In genomic region chr17:86785612-86786011, GRCm38 (mm10) we compare ENCODE assay signal across 12 mouse cellular contexts. TPM values are rescaled to one million over a fixed set of nuclear protein-coding genes. Genes with fewer than 3 reads are reported as not detected.
DNase-seq lines count a peak whose midpoint lies in the region; ATAC-seq and TF ChIP-seq lines count a peak whose summit lies in the region.
"Had no signal": no experiment of that assay in that cellular context is flagged by ENCODE, and none has a peak within 500 bp of the region (broad histone marks: within the 10 kb centered on the region; RNA-seq: fewer than 3 reads in every experiment).

No protein-coding gene starts in this region.

- peaks cover 5% of the 10 kb centered on the region; the same call in 1 of the 2 replicates for H3K4me1 ChIP-seq in hindbrain, embryonic 16.5 days (ENCODE audit: control insufficient read depth, insufficient read depth, low read depth, low read length)
- H3K4me1 ChIP-seq in hindbrain, embryonic 11.5 days (replicated peaks; ENCODE audit: control insufficient read depth, insufficient read depth, low read length) = no peaks in the 10 kb centered on the region
- peaks cover 19% of the 10 kb centered on the region; the same call in 1 of the 2 replicates for H3K4me1 ChIP-seq in lung, postnatal 0 days (ENCODE audit: insufficient read depth, low read depth, low read length)
- peaks cover 63% of the 10 kb centered on the region for H3K4me1 ChIP-seq in lung, adult 2 months (ENCODE audit: control insufficient read depth, insufficient read depth, low read length)
- H3K4me1 ChIP-seq in stomach, embryonic 14.5 days (ENCODE audit: control insufficient read depth, insufficient read depth, low read length) = peaks cover 13% of the 10 kb centered on the region; the same call in 1 of the 2 replicates
- H3K4me1 ChIP-seq: neural tube, embryonic 12.5 days had no signal

- 48% methylated on average over 7 of the region's 7 CpGs for WGBS in hindbrain, embryonic 16.5 days
- WGBS in hindbrain, embryonic 11.5 days = 49% methylated on average over 7 of the region's 7 CpGs
- 44% methylated on average over 7 of the region's 7 CpGs for WGBS in lung, postnatal 0 days
- WGBS in lung, adult 2 months = 45% methylated on average over 7 of the region's 7 CpGs
- 47% methylated on average over 7 of the region's 7 CpGs for WGBS in stomach, embryonic 14.5 days

- no peak overlapping the region for H3K9ac ChIP-seq in hindbrain, embryonic 16.5 days (ENCODE audit: low read depth, low read length)
- no peak overlapping the region for H3K9ac ChIP-seq in hindbrain, embryonic 11.5 days (ENCODE audit: low read depth, low read length)
- H3K9ac ChIP-seq in lung, postnatal 0 days (replicated peaks; ENCODE audit: low read depth) = no peak overlapping the region
- no peak overlapping the region for H3K9ac ChIP-seq in stomach, embryonic 14.5 days (replicated peaks; ENCODE audit: low read depth, low read length)
- H3K9ac ChIP-seq: hindbrain, embryonic 12.5 days; neural tube, embryonic 12.5 days had no signal

- TF ChIP-seq POLR2A in lung, adult 2 months (IDR thresholded peaks at IDR 0.05; ENCODE audit: borderline replicate concordance, extremely low read depth, low read depth, low read length) = no peak

- no peak for DNase-seq in hindbrain, embryonic 11.5 days (ENCODE audit: low spot score)
- DNase-seq in lung, postnatal 0 days (ENCODE audit: low spot score) = no peak
- DNase-seq in lung, adult 2 months = no peak
- peak; percentile 48 to 51 for DNase-seq in layer of hippocampus, adult 8-10 months (ENCODE audit: low spot score in 2 of 2)
- DNase-seq in embryo, embryonic 10.5 days (ENCODE audit: low spot score) = no peak
- no peak for DNase-seq in gastrocnemius, postnatal 4 days (ENCODE audit: low spot score in 2 of 2)
- DNase-seq: spleen, adult 18-20 months had no signal

- peak; percentile 37; the same call in 1 of the 2 replicates for ATAC-seq in hindbrain, embryonic 16.5 days
- ATAC-seq in hindbrain, embryonic 11.5 days (ENCODE audit: low FRiP score) = no peak
- no peak for ATAC-seq in lung, postnatal 0 days
- ATAC-seq in stomach, embryonic 14.5 days (ENCODE audit: insufficient number of reproducible peaks, insufficient read depth, low FRiP score, low read depth) = no peak

- no peaks in the 10 kb centered on the region for H3K36me3 ChIP-seq in hindbrain, embryonic 16.5 days (ENCODE audit: control insufficient read depth, insufficient read depth, low read length)
- no peaks in the 10 kb centered on the region for H3K36me3 ChIP-seq in hindbrain, embryonic 11.5 days (ENCODE audit: control insufficient read depth, insufficient read depth, low read length)
- H3K36me3 ChIP-seq in lung, postnatal 0 days (ENCODE audit: insufficient read depth, low read length) = peaks cover 6% of the 10 kb centered on the region; the same call in 1 of the 2 replicates
- H3K36me3 ChIP-seq in stomach, embryonic 14.5 days (ENCODE audit: control insufficient read depth, insufficient read depth, low read length) = no peaks in the 10 kb centered on the region
- H3K36me3 ChIP-seq: hindbrain, embryonic 12.5 days; neural tube, embryonic 12.5 days had no signal

- H3K4me3 ChIP-seq in hindbrain, embryonic 16.5 days (ENCODE audit: low read length) = no peak overlapping the region
- H3K4me3 ChIP-seq in hindbrain, embryonic 11.5 days (ENCODE audit: low read depth, low read length) = no peak overlapping the region
- no peak overlapping the region for H3K4me3 ChIP-seq in lung, postnatal 0 days (ENCODE audit: low read depth, low read length)
- H3K4me3 ChIP-seq in lung, adult 2 months (replicated peaks; ENCODE audit: extremely low read depth, low read depth, low read length) = no peak overlapping the region
- no peak overlapping the region for H3K4me3 ChIP-seq in stomach, embryonic 14.5 days (ENCODE audit: low read depth, low read length)
- H3K4me3 ChIP-seq: hindbrain, embryonic 12.5 days; neural tube, embryonic 12.5 days had no signal

- peak overlapping the region; percentile 48; the same call in 1 of the 2 replicates for H3K27ac ChIP-seq in hindbrain, embryonic 16.5 days (ENCODE audit: low read depth, low read length)
- no peak overlapping the region for H3K27ac ChIP-seq in hindbrain, embryonic 11.5 days (ENCODE audit: low read depth, low read length)
- peak overlapping the region; percentile 20; the same call in 1 of the 2 replicates for H3K27ac ChIP-seq in lung, postnatal 0 days (ENCODE audit: low read length)
- H3K27ac ChIP-seq in stomach, embryonic 14.5 days (ENCODE audit: low read length) = peak overlapping the region; percentile 48; the same call in 1 of the 2 replicates
- H3K27ac ChIP-seq: hindbrain, embryonic 12.5 days; neural tube, embryonic 12.5 days had no signal

- TF ChIP-seq EP300 in lung, postnatal 0 days (IDR thresholded peaks at IDR 0.05) = no peak

- H3K9me3 ChIP-seq in hindbrain, embryonic 16.5 days (ENCODE audit: control insufficient read depth, low read length) = no peaks in the 10 kb centered on the region
- no peaks in the 10 kb centered on the region for H3K9me3 ChIP-seq in hindbrain, embryonic 11.5 days (ENCODE audit: control insufficient read depth, low read length)
- no peaks in the 10 kb centered on the region for H3K9me3 ChIP-seq in lung, postnatal 0 days (ENCODE audit: low read length)
- H3K9me3 ChIP-seq in stomach, embryonic 14.5 days (ENCODE audit: control insufficient read depth, low read depth, low read length) = no peaks in the 10 kb centered on the region
- H3K9me3 ChIP-seq: hindbrain, embryonic 12.5 days; neural tube, embryonic 12.5 days had no signal

- no peaks in the 10 kb centered on the region for H3K27me3 ChIP-seq in hindbrain, embryonic 16.5 days (replicated peaks; ENCODE audit: control insufficient read depth, insufficient read depth, low read length)
- no peaks in the 10 kb centered on the region for H3K27me3 ChIP-seq in hindbrain, embryonic 11.5 days (ENCODE audit: control insufficient read depth, insufficient read depth, low read length)
- H3K27me3 ChIP-seq in lung, postnatal 0 days (replicated peaks; ENCODE audit: insufficient read depth, low read length) = no peaks in the 10 kb centered on the region
- no peaks in the 10 kb centered on the region for H3K27me3 ChIP-seq in stomach, embryonic 14.5 days (ENCODE audit: control insufficient read depth, insufficient read depth, low read length)
- H3K27me3 ChIP-seq: hindbrain, embryonic 12.5 days; neural tube, embryonic 12.5 days had no signal

- H3K4me2 ChIP-seq in hindbrain, embryonic 16.5 days (ENCODE audit: low read length) = no peak overlapping the region
- H3K4me2 ChIP-seq in hindbrain, embryonic 11.5 days (replicated peaks; ENCODE audit: low read depth, low read length) = no peak overlapping the region
- no peak overlapping the region for H3K4me2 ChIP-seq in lung, postnatal 0 days (replicated peaks; ENCODE audit: low read depth, low read length)
- H3K4me2 ChIP-seq in stomach, embryonic 14.5 days (replicated peaks; ENCODE audit: low read depth, low read length) = no peak overlapping the region
- H3K4me2 ChIP-seq: hindbrain, embryonic 12.5 days; neural tube, embryonic 12.5 days had no signal

- no peak for TF ChIP-seq CTCF in lung, postnatal 0 days (IDR thresholded peaks at IDR 0.05)
- no peak for TF ChIP-seq CTCF in lung, adult 2 months (IDR thresholded peaks at IDR 0.05; ENCODE audit: insufficient read depth, low read length)

RNA-seq across cellular contexts. Expression of gene Epas1, which starts 32.1 kb away (rescaled TPM):
- polyA plus RNA-seq in hindbrain, embryonic 16.5 days (2015; fragmentation: Nextera tagmentation; extraction: Ambion mirVana) = 5.7 and 8.4 TPM in 2 replicates
- polyA plus RNA-seq in hindbrain, embryonic 11.5 days (2014; fragmentation: Nextera tagmentation; extraction: Ambion mirVana) = 6.4 and 8.4 TPM in 2 replicates
- 89.8 and 98.3 TPM in 2 replicates for polyA plus RNA-seq in lung, postnatal 0 days (2015; fragmentation: Nextera tagmentation; extraction: Ambion mirVana)
- 777 and 943 TPM in 2 replicates for polyA plus RNA-seq in lung, adult 2 months (2012; rRNA removed)
- total RNA-seq in layer of hippocampus, adult 8-10 months (2022) = 10 to 100 TPM; 89.6 to 95.2 (median 94.2) TPM
- 8.4 and 9.5 TPM in 2 replicates for polyA plus RNA-seq in stomach, embryonic 14.5 days (2014; fragmentation: Nextera tagmentation; extraction: Ambion mirVana)
- 10 to 100 TPM; 51.0 to 57.3 TPM for total RNA-seq in gastrocnemius, postnatal 4 days (2021)
- total RNA-seq: megakaryocyte progenitor cell, adult 5-6 weeks had no signal

Comparison
In these comparisons a context has a peak if more than half of its experiments do, and no peak if none do; other contexts are left out.
1. DNase-seq: peak in layer of hippocampus, adult 8-10 months (2 of 2); none in hindbrain, embryonic 11.5 days (single experiment), lung, postnatal 0 days (single experiment), lung, adult 2 months (single experiment), embryo, embryonic 10.5 days (single experiment) and gastrocnemius, postnatal 4 days (0 of 2).